Mouse (Mus musculus) cerebellum, postnatal 25 days (tissue): ENCODE measurements around the gene Manf.

ENCODE experiments used
- DNase-seq, 2 experiments: peaks; one replicate each; pipeline ENCODE4 v3.0.0; 2021; ENCODE audit warnings: mixed read lengths in 2 of 2

The Manf gene

DNA sequence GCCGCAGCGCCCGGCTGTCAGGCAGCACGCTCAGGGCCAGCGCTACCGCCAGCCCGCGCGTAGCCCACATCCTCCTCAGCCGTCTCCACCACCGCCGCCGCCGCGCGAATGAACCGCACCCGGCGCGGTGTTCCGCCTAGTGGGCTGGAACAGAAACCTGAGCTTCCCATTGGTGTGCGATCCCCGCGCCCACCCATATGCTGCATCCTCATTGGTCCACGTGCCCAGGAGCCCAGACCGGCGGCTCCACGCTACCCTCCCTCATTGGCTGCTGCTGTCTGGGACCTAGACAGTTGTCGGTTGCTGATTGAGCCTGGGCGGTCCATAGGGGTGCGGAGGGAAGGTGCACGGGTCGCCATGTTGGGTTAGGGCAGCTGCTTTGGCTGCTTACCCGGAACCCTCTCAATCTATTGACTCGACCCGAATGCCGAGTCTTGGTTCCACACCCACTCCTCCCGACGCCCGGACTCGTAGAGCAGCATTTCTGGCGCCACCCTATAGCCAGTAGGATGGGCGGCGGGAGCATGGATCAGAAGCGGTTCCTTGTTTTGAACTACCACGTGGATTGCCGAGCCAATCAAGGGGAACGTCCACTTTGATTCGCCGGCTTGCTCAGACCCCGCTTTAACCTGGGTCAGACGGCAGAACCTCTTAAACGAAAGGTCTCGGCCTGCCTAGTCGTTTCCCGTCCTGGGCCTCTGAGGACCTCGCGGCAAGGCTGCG, at the start of gene Manf:
Manf (minus strand) TSS at position 151 of the 723 bp plus-strand sequence.
- DNase-seq: peak; percentile 96 to 97

DNA sequence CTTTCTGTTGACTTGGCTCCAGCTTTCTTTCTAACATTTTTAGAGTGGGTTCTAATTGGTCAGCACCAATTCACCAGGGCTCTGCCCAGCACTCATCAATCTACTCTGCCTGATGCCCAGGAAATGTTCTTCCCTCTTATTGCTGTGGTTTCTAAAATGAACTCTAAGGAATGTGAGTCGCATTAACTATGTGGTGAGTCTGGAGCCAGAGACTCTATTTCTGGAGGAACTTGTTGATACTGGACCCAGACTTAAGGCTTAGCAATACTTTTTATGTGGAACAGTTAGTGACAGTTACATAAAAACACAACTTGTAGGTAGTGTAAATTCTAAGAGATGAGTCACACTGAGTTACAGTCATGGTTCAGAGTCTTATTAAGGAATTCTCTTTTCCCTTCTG, 43.2 kb upstream of the Manf start:
- no peak for DNase-seq

DNA sequence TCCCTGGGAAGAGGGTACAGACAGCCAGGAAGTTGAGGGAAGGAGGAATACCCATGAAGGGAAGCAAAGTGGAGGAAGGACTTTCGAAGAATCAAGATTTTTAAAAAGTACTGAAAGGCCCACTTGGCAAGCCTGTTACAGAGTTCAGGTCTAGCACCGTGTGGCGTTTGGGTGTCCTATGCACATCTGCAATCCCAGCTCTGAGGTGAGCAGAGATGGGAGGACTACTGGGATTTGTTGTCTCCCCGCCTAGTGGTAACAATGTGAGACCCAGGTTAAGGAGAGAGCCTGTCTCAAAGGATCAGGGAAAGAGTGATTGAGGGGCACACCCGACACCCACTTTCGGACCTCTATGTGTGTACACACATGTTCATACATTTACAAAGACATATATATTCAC, 23.1 kb upstream of the Manf start:
- DNase-seq: no peak

DNA sequence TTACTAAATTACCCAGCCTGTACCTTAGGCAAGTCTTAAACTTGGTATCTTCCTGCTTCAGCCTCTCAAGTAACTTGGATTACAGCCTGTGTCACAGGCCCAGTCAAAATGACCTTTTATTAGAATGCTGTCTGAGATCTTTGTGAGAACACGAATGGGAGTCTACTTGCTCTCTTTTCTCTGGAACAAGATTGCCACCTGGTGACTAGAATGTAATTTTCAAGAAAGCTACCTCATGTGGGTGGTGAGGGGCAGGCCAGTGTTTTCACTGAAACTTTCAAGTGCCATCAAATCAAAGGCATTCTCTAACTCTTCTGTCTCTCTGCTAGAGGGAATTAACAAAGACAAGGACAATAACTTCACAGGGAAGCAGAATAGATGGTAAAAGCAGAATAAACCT, 22.0 kb upstream of the Manf start:
- no peak for DNase-seq

DNA sequence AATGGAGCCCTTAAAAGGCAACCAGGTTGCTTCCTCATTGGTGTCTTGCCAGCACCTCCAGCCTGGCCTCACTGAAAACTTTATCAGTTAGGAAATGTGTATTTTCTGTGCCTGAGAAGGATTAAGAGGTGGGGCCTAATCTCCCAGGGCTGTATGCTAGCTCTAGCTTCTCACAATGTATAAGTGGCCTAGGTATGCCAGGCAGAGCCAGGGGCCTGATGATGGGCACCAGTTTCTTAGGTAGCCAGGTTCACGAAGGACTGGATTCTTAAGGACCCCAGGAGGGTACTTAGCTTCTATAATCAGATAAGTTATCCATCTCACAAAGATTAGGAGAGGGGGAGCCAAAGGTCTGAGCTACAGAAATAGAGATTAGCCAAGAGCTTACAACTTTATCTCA, 19.8 kb upstream of the Manf start:
- no peak for DNase-seq

DNA sequence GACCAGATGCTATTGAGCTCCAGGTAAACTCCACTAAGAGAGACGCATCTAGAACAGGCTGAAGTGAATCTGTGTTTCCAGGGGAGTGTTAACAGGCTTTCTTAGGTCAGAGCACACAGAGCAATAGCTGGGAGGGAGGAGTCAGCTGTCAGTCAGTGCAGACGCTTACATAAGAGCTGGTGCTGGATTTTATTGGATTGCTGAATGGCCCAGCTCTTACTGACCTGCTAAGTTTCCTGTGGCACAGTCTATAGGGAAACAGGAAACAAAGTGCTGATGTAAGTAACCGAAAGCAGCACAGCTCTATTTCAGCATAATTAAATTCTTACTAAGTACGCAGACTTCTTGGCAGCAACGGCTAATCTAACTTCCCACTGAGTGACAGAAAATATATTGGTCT, 16.9 kb upstream of the Manf start:
- no peak for DNase-seq

DNA sequence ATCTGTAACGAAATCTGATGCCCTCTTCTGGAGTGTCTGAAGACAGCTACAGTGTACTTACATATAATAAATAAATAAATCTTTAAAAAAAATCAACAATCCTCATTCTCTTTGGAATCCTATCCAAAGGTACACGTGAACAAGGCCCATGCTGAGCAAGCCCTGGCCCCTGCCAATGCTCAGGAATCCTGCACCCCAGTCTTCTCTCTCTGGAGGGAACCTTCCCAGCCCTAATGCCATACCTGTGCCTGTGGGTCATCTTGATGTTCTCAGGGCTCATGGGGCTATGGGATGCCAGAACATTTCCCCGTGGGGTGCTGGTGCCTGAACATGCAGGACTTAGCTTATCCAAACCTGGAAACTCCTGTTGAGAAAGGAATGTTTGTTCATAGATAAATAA, 16.4 kb upstream of the Manf start:
- no peak for DNase-seq

DNA sequence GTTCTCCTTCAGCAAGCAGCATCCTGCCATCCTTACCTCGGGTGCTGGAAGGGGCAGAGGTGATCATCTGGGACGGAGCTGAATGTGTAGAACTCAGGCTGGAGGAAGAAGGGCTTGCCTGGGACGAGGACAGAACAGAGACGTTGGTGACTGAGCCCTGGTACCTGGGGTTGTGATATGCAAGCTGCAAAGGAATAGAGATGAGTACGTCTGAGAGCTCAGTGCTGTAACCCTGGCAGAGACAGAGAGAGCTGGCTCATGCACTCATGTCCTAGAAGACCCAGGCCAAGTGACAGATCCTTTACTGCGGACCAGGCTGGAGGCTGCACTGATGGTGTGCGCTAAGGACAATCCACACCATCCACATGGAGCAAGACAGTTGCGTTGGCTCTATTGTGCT, 14.8 kb upstream of the Manf start:
- DNase-seq: no peak

DNA sequence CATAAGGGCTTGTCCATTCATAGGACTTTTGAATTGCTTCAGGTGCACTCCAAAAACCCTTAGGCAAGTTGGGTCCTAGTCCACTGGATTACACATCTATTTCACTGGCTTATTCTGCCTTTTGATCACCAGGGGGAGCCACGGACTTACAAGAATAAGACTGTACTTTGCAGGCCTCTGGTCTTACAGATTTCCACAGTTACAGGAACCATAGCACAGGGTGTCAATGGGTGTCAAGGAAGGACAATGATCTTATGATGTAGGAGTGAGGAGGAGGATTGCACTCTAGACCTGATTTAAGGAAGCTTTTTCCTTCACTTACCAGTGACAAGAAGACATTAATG, 12.0 kb upstream of the Manf start:
- DNase-seq: peak in 1 of 2 experiments; percentile 50

DNA sequence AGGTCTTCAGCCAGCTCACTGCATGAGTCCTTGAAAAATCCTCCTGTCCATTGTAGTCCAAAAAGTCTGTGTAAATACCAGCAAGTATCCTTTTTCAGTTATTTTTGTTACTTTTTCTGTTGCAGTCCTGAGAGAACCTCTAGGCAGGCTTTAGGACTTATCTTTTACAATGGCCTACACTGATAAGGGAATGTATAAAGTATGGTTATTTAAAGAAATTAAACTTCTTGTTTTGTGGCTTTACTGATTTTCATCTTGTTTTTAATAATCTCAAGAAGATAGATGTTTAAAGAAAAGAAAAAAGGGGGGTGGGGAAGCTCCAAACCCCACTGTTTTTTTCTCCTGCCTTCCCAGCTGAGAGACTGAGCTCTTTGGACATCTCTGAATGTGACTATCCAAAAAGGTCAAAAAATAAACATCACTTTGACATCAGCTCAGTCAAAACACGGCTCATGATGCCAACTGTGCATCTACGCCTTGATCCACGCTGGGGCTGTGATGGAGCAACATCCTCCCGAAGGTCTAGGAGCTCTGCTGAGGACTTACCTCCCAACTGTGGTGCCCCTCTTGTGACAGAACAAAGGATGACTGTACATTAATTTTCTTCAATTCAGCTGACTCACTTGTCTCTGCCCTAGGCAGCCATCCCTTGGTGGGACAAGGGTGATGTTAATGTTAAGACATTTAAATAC, 11.5 kb upstream of the Manf start:
- DNase-seq: no peak

DNA sequence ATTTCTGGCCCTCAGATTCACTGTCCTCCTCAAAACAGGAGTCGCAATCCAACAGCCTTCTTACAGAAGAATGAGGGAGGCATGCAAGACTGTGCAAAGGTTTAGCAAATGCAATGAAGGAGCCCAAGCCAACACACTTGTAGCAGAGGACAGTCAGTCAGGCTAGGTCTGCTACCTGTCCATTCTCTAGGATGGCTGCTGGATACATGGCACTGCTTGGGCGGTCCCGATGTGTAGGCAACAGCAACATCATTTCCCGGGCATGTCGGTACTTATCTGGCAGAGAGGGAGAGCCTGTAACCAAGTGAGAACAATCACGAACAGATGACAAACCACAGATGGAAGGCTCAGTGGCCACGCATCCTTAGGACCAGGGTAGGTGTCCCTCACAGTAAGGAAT, 9.8 kb upstream of the Manf start:
- no peak for DNase-seq

DNA sequence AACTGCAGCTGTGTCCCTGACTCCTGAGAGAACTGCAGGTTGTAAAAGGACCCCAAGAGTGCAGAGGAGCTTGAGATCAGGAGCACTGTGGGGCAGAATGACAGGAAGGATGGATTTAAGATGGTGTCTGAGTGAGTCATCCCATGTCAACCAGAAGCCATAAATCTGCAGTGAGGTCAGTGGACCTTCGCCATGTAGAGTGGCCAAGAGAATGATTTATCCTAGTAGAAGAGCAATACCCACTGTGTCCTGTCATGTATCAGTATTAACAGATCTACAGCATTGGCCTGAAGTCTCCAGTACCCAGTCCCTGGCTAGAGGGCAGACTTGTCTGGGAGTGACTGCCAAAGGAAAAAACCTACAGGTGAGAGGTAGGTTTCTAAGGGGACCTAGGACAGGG, 7.1 kb upstream of the Manf start:
- no peak for DNase-seq

DNA sequence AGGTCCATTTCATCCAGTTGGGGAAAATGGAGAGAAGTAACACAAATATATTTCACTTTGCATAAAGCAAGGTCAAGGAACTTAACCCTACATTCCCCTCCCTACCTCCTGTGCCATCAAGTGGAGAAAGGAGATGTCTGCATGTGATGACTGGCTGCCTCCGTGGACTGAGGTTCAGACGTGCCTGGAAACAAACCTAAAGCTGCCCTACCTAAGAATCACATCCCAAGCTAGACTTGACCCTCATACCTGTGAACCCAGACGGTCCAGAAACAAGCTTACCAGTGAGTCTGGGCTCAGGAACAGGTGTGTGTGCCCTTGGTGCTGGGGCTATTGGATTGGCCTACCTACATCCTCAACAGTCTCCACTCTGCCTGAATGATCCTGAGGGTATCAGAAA, 1.5 kb upstream of the Manf start:
- no peak for DNase-seq

DNA sequence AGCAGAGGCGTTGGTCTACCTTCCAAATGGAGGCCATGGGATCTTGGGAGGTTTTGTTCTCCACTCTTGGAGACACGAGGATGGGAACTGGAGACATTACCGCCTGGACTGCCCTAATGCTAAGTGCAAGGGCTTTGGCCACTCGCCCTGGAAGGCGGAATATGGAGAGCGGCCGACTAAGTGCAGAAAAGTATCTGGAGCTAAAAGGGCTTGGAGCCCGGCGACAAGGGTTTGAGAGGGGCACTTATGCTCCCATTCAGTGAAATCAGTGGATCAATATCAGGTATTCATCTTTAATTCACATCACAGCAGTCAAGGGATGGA, 735 bp upstream of the Manf start:
- no peak for DNase-seq

DNA sequence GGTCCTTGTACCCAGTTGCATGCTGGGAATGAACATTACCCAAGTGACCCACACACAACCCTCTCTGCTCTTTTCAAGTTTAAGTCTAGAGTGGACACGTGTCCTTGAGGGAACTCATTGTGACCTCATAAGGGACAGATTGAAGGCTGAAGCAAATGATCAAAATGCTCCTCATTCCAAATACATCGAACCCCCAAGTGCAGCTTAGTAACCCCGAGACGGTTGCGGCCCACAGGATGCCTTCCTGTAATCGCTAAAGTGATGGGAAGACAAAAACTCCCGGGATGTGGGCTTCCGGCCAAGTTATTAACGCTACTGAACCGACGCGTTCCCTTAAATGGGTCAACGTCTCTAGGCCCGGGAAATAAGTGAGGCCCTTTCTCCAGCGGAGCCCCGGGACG, 438 bp downstream of the Manf start:
- DNase-seq: no peak

DNA sequence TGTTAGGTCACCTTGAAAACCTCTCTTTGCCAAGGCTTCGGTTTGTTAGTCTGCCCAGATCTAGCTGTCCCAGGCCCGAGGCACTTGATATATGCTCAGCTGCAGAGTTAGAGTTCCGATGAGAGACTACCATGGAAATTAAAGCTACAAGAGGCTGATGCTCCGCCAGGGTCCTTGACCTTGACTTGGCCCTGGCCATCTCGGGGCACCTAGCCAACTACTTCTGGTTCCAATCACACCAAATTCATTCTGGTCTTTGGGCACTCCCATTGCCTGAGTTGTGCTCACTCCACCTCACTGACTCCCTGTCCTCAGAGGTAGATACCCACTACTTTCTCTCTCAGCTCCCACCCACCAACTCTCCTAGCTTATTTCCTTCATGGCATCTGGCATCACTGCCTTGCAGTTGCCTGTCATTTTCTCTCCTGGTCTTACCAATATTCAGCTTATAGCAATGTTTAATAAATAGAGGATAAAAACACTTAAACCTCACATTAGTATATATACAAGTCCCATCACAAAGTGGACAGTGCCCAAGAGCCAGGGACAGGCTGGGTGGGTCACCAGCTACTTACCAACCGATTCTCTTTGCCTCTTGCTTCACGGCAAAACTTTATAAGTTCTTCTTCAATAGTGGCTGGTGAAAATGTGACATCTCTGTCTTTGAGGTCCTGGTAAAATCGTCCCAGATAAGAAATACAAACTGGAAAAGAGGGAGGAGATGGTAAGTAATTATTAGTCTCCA, 1.1 kb downstream of the Manf start:
- DNase-seq: peak in 1 of 2 experiments; percentile 46

DNA sequence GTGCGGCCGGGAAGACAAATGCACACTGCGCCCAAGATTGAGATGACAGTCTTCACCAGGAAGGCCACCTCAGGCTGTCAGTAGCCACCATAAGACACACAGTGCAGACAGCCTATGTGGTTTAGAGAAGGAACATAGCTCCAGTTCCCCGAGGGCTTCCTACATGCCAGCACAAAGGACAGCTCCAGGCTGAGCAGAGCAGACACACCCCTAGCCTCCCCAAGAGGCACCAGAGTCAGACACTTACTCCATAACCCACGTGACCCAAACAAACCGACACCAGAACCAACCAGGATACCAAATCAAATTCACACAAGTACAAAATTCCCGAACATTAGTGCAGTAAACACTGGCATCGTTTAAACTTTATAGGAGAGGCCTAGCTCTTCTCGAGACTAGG, 2.5 kb downstream of the Manf start:
- no peak for DNase-seq

DNA sequence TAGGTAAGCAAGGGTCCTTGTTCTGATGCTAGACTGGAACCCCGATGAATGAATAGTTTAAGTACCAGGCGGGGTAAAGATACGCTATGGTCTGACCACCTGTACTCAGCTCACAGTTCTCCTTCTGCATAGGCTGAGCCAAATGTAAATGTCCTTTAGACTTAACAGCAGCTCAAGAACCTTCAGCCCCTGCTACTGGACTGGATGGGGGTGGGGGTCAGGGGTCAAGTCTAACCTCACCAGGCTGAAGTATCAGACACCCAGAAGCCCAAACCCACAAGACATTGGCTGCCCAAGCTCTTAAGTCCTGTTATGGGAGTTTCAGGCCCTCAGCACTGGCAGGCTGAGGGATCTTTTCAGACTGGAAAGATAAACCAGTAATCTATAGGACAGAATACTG, 3.4 kb downstream of the Manf start:
- no peak for DNase-seq

DNA sequence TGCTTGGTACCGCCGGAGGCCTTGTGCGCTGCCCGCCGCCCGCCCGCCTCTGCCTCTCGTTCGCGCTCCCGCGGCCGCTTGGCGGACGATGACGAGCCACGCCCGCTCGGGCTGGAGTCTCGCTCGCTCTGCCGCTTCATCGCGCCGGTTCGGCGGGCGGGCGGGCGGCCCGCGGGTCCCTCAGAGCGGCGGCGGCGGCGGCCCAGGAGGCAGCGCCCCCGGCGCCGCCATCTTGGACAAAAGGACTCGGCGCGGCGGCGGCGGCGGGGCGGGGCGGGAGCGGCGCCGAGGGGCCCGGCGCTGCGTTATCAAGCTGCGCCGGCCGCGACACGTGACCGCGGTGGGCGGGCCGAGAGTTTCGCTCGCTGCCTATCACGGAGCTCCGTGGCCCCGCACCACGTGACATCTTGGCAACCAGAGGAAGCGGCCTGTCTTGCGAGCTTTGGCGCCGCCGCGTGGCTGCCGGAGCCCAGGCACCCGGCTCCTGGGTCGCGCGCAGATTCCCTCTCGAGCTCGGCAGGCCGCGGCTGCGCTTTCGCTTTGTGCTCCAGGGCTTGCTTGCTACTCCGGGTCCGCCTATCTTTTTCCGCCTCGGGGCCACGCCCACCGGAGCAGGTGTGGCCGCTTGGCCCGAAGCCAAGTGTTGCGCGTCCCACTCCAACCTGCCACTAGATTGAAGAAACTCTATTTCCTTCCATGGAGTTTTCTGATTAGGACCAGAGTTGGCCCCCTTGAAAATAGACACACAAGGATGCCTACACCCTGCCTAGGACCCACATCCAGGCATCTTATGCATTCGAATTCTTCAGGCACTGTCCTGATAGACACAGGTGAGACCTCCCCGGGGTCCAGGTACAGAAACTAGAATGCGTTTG, 4.7 kb downstream of the Manf start, which contains the start of gene Rbm15b:
Rbm15b (minus strand) TSS at position 601 of the 875 bp plus-strand sequence.
- peak; percentile 98 to 99 for DNase-seq

DNA sequence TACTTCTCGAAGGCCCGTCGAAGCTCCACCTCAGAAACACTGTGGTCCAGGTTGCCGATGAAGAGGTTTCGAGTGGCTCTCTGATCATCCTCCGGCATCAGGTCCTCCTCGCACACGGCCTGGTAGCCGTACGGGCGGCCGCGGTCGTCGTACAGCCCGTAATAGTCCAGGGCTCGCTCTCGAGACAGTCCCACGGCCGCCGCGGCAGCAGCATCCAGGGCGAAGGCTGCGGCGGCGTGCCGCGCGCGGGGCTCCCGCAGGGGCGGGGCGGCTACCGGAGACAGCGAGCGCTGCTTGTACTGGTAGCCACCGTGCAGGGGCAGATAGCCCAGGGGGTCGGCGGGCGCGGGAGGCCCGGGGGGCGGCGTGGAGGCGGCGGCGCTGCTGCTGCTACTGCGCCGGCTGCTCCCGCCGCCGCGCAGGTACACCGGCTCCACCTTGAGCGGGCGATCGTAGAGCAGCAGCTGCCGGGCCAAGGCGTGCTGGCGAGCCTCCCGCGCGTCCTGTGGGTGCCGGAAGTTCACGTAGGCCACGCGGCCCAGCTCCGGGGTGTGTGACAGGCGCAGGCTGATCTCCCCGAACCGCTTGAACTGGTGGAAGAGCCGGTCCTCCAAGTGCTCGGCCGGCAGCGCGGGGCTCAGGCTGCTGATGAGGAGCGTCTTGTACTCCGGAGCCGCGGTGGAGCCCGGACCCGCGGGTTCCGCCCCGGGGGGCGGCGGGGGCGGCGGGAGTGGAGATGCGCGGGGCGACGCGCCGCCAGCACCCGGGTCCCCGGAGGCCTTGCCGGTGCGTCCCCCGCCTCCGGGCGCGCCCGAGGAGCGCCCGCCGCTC, 5.7 kb downstream of the Manf start:
- DNase-seq: peak; percentile 73 to 82

DNA sequence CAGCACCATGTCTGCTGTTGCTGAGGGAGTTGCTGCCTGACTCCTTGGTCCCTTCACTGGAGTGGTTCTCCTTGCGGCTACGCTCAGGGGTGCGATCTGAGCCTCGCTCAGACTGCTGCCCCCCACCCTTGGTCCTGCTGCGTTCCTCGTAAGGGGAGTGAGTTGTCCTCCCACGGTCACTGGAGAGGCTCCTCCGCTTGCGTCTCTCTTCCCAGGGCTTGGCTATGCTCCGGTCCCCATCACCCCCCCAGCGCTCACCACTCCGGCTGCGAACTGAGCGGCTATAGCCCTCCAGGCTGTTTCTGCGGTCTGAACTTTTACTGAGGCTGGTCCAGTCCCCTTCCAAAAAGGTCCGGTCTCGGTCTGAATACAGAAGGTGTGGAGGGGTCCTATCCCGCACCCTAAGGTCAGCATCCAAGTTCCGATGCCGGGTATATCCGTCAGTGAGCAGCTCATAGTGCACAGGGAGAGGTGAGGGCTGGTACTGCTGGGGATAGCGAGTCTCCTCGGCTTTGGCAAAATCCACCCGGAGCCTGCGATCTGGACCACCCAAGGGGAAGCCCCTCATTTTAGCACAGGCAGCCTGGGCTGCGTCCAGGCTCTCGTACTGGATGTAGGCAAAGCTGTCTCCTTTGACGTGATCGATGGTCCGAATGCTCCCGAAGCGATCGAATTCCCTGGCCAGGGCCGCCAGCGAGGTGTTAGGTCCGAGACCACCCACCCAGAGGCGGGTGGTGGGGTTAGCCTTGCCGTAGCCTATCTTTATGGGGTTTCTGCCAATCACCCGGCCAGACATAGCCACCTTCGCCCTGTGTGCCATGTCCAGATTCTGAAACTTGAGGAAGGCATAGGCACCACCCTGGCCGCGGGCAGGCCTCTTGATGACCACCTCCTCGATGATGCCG, 6.5 kb downstream of the Manf start:
- DNase-seq: peak; percentile 38 to 39
